Mouse (Mus musculus) myocyte (in vitro differentiated cells): ENCODE measurements around the gene Apela.

Source experiments
- CEBPB ChIP-seq: IDR thresholded peaks from 2 replicates; pipeline ENCODE4 v1.6.1; 2011; ENCODE audit warnings: mild to moderate bottlenecking, moderate library complexity; ENCODE audit not compliant: poor library complexity, insufficient read depth, severe bottlenecking
- E2F4 ChIP-seq: IDR thresholded peaks from one replicate; pipeline ENCODE4 v1.6.1; 2011; ENCODE audit warnings: mild to moderate bottlenecking, control low read depth, moderate library complexity; ENCODE audit not compliant: insufficient read depth
- MAX ChIP-seq: IDR thresholded peaks from one replicate; pipeline ENCODE4 v1.6.1; 2011; ENCODE audit warnings: low read depth, mild to moderate bottlenecking, control low read depth
- MYOD1 ChIP-seq, 3 experiments: IDR thresholded peaks; one replicate each; pipeline ENCODE4 v1.6.1; 2011; ENCODE audit warnings: control low read depth in 2 of 3, low read depth in 2 of 3, mild to moderate bottlenecking in 2 of 3, moderate library complexity in 1 of 3; ENCODE audit not compliant: insufficient read length in 2 of 3, control insufficient read depth in 1 of 3
- MYOG ChIP-seq, 3 experiments: IDR thresholded peaks; one replicate each; pipeline ENCODE4 v1.6.1; 2011; ENCODE audit warnings: control low read depth in 2 of 3, low read depth in 2 of 3, mild to moderate bottlenecking in 2 of 3; ENCODE audit not compliant: insufficient read length in 2 of 3, control insufficient read depth in 1 of 3, insufficient read depth in 1 of 3
- POLR2A ChIP-seq: IDR thresholded peaks from one replicate; pipeline ENCODE4 v1.6.1; 2011; ENCODE audit warnings: low read depth, mild to moderate bottlenecking, control low read depth, moderate library complexity; ENCODE audit not compliant: insufficient read length
- POLR2AphosphoS2 ChIP-seq: IDR thresholded peaks from one replicate; pipeline ENCODE4 v1.6.1; 2011; ENCODE audit warnings: low read depth, control low read depth; ENCODE audit not compliant: insufficient read length
- SRF ChIP-seq: IDR thresholded peaks from one replicate; pipeline ENCODE4 v1.6.1; 2011; ENCODE audit warnings: low read depth; ENCODE audit not compliant: control insufficient read depth, insufficient read length
- TCF12 ChIP-seq: IDR thresholded peaks from one replicate; pipeline ENCODE4 v1.6.1; 2011; ENCODE audit warnings: mild to moderate bottlenecking, control low read depth; ENCODE audit not compliant: poor library complexity, insufficient read depth, severe bottlenecking
- TCF3 ChIP-seq: IDR thresholded peaks from one replicate; pipeline ENCODE4 v1.6.1; 2011; ENCODE audit warnings: low read depth, control low read depth; ENCODE audit not compliant: insufficient read length
- USF1 ChIP-seq: IDR thresholded peaks from one replicate; pipeline ENCODE4 v1.6.1; 2011; ENCODE audit warnings: low read depth, mild to moderate bottlenecking, control low read depth, moderate library complexity

DNA sequence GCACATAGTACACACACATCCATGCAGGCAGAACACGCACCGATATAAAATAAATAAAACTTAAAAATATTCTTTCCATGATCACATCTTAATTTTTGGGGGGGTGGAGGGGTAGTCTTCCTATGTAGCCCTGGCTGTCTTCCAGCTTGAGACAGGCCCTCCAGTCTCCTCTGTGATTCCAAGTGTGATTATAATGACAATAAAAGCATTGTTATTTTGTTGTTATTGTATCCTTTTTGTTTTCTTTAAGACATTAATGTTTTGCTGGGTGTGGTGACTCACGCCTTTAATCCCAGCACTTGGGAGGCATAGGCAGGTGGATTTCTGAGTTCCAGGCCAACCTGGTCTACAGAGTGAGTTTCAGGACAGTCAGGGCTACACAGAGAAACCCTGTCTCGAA is 10.7 kb upstream of the Apela start:
- no peak for TF ChIP-seq POLR2A
- no peak for TF ChIP-seq MYOG (IDR thresholded peaks at IDR 0.05; ENCODE audit: control insufficient read depth in 1 of 3, insufficient read depth in 1 of 3, insufficient read length in 2 of 3, low read depth in 2 of 3)
- no peak for TF ChIP-seq E2F4
- no peak for TF ChIP-seq POLR2AphosphoS2
- TF ChIP-seq CEBPB, result no peak
- no peak for TF ChIP-seq TCF12
- no peak for TF ChIP-seq MYOD1 (IDR thresholded peaks at IDR 0.05; ENCODE audit: control insufficient read depth in 1 of 3, insufficient read length in 2 of 3, low read depth in 2 of 3)
- no peak for TF ChIP-seq MAX
- no peak for TF ChIP-seq USF1
- no peak for TF ChIP-seq SRF
- TF ChIP-seq TCF3, result no peak
